Mouse (Mus musculus): ENCODE data around the gene Serpinb1a. TPM values are rescaled to one million over a fixed set of nuclear protein-coding genes. Genes with fewer than 3 reads are reported as not detected.

The Serpinb1a gene
- polyA plus RNA-seq, 1 experiment = 7.7 TPM

DNA sequence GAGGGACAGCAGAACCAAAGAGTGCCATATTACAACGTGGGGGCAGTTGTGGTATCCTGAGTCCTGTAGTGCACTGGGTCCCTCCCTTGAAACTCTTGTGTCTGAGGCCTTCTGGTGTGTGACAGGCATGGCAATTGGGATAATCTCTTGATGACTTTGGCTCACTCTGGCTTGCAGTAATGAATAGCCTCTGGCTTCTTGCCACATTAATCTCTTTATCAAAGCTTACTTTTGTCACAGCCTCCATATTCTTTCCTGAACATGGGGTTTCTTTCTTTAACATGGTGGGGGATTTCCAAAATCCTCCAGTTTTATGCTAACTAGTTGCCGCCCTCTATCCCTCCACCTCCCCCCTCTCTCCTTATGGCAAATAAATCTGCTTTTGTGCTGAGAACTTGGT is 2.1 kb upstream of the Serpinb1a start:
- no peak overlapping the region for H3K4me3 ChIP-seq (ENCODE audit: insufficient read depth, low read depth, low read length)
- H3K4me1 ChIP-seq (ENCODE audit: control insufficient read depth, insufficient read depth, low read length) = peaks cover 13% of the 10 kb centered on the region
- TF ChIP-seq CTCF (conservative IDR thresholded peaks at IDR 0.05; ENCODE audit: insufficient read depth, insufficient read length, low read depth, low read length) (no peak), POLR2A (IDR thresholded peaks at IDR 0.05; ENCODE audit: low read depth, low read length) (no peak)
- no peak for DNase-seq
- no peak overlapping the region for H3K27ac ChIP-seq (ENCODE audit: insufficient read depth, low read depth, low read length)
- H3K36me3 ChIP-seq (ENCODE audit: control insufficient read depth, insufficient read depth, low read length) = no peaks in the 10 kb centered on the region
- WGBS = 87% methylated on average over 2 of the region's 2 CpGs
- H3K27me3 ChIP-seq (replicated peaks; ENCODE audit: control insufficient read depth, insufficient read depth, low read length) = no peaks in the 10 kb centered on the region

DNA sequence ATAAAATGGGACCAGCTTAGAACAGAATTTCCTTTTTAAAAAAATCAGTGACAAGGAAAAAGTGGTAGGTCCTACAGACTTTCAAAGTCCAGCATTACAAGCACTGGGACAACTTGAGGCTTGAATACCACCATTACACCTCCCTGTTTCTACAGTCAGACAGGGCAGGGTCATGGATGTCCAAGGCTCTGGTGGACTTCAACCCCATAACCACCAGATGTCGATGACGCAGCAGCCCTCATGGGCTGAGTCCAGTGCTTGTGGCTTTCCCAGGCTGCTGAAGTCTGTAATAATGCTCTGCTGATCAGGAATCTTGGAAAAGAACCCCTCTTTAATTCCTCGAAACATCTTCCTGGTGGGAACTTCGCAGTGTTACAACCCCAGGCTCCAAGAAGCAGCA is 1.6 kb upstream of the Serpinb1a start:
- peak; percentile 41 for DNase-seq
- Histone ChIP-seq H3K27ac (ENCODE audit: insufficient read depth, low read depth, low read length) (no peak overlapping the region), H3K4me3 (ENCODE audit: insufficient read depth, low read depth, low read length) (no peak overlapping the region), H3K4me1 (ENCODE audit: control insufficient read depth, insufficient read depth, low read length) (peaks cover 13% of the 10 kb centered on the region), H3K36me3 (ENCODE audit: control insufficient read depth, insufficient read depth, low read length) (no peaks in the 10 kb centered on the region), H3K27me3 (replicated peaks; ENCODE audit: control insufficient read depth, insufficient read depth, low read length) (no peaks in the 10 kb centered on the region)
- TF ChIP-seq POLR2A (IDR thresholded peaks at IDR 0.05; ENCODE audit: low read depth, low read length) (no peak), CTCF (conservative IDR thresholded peaks at IDR 0.05; ENCODE audit: insufficient read depth, insufficient read length, low read depth, low read length) (no peak)
- WGBS = 82% methylated on average over 4 of the region's 4 CpGs

DNA sequence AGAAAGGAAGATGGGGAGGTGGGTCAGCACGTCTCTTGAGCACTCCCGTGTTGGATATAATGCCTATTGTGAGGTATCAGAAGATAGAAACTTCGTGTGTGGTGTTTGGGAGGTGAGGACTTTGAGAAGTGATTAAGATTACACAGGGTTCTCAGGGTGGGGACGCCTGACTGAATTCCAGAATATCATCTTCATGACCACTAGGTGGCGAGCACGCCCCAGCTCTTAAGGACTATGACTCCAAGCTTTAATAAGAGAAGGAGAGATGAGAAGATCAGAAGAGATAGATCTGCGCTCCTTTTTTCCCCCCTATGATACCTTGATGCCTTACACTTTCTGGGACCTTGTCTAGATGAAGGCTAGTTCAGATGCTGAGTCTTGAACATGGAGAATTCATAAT is 982 bp upstream of the Serpinb1a start:
- 8% methylated on average over 7 of the region's 7 CpGs for WGBS
- peaks cover 13% of the 10 kb centered on the region for H3K4me1 ChIP-seq (ENCODE audit: control insufficient read depth, insufficient read depth, low read length)
- H3K27me3 ChIP-seq (replicated peaks; ENCODE audit: control insufficient read depth, insufficient read depth, low read length) = no peaks in the 10 kb centered on the region
- no peak overlapping the region for H3K27ac ChIP-seq (ENCODE audit: insufficient read depth, low read depth, low read length)
- no peaks in the 10 kb centered on the region for H3K36me3 ChIP-seq (ENCODE audit: control insufficient read depth, insufficient read depth, low read length)
- peak; percentile 58 for DNase-seq
- peak; percentile 69 for TF ChIP-seq CTCF (conservative IDR thresholded peaks at IDR 0.05; ENCODE audit: insufficient read depth, insufficient read length, low read depth, low read length)
- TF ChIP-seq POLR2A (IDR thresholded peaks at IDR 0.05; ENCODE audit: low read depth, low read length) = no peak
- H3K4me3 ChIP-seq (ENCODE audit: insufficient read depth, low read depth, low read length) = no peak overlapping the region

DNA sequence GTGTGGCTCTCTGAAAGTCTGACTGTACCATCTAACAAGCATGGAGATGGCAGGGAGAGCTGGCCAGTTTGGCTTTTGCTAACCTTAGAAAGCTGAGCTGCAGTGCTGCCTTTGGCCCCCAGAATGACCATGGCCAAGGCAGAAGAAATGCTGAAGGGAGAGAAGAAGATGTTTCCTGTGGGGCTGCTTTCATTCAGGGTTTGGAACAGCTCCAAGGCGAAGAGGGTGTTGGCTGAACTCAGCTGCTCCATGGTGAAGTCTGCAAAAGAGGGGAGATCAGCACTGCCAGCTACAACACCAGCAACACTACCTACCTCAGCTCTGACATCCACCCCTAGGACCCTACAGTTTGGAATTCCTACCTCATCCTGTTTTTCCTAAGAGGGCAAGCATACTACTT is 829 bp downstream of the Serpinb1a start:
- Histone ChIP-seq H3K27ac (ENCODE audit: insufficient read depth, low read depth, low read length) (no peak overlapping the region; the same call in 1 of the 2 replicates), H3K4me3 (ENCODE audit: insufficient read depth, low read depth, low read length) (no peak overlapping the region)
- WGBS = 81% methylated on average over 1 of the region's 1 CpGs

DNA sequence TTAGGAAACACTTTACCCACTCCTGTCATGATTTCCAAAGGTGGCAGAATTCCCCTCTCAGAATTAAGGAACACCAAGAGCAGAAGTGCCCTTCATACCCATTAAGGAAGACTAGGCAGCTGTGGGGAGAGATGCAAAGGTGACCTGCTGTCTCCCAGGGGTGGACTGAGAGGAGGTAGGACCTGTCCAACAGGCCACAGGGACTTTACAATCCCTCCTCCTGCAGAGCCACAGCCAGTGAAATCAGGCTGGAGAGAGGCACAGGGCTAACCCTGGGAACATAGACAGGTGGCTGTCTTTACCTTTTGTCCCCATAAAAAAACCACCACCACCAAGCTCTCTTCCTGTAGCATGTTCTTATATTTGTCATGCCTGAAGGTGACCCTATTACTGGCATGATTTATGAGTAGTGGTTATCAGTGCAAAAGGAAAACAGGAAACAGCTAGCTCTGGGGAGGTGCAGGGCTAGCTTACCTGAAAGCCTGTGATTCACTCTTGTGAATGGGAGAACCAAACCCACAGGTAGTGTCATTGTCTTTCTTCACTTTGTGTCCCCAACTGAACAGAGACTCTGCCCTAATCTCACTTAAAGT is 1.4 kb downstream of the Serpinb1a start:
- Histone ChIP-seq H3K4me1 (ENCODE audit: control insufficient read depth, insufficient read depth, low read length) (peaks cover 13% of the 10 kb centered on the region), H3K36me3 (ENCODE audit: control insufficient read depth, insufficient read depth, low read length) (no peaks in the 10 kb centered on the region), H3K27me3 (replicated peaks; ENCODE audit: control insufficient read depth, insufficient read depth, low read length) (no peaks in the 10 kb centered on the region), H3K27ac (ENCODE audit: insufficient read depth, low read depth, low read length) (peak overlapping the region; percentile 66; the same call in 1 of the 2 replicates), H3K4me3 (ENCODE audit: insufficient read depth, low read depth, low read length) (no peak overlapping the region)
- DNase-seq = peak; percentile 1
- TF ChIP-seq POLR2A (IDR thresholded peaks at IDR 0.05; ENCODE audit: low read depth, low read length) = no peak
- no peak for TF ChIP-seq CTCF (conservative IDR thresholded peaks at IDR 0.05; ENCODE audit: insufficient read depth, insufficient read length, low read depth, low read length)

More for the DNA sequence above, 829 bp downstream of the Serpinb1a start:
- TF ChIP-seq POLR2A (IDR thresholded peaks at IDR 0.05; ENCODE audit: low read depth, low read length) = no peak
- Histone ChIP-seq H3K27me3 (replicated peaks; ENCODE audit: control insufficient read depth, insufficient read depth, low read length) (no peaks in the 10 kb centered on the region), H3K36me3 (ENCODE audit: control insufficient read depth, insufficient read depth, low read length) (no peaks in the 10 kb centered on the region), H3K4me1 (ENCODE audit: control insufficient read depth, insufficient read depth, low read length) (peaks cover 13% of the 10 kb centered on the region)
- DNase-seq = peak; percentile 4

DNA sequence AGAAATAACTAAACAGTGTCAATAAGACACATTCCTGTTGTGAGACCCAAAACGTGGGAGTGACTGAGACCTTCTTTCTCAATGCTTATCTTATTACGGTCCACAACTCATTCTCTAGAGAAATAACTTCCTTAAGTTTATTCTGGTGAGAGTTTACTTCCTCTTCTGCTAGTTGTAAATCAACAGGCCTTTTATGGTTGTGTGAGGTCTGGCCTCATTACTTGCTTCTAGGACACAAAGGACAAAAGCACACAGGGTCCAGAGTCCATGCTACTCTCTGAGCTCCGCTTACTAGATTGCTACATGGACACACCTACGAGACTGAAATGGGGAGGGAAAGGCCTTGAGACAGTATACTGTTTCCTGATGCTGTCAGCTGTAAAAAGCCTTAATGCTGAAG is 1.9 kb downstream of the Serpinb1a start:
- no peak for TF ChIP-seq POLR2A (IDR thresholded peaks at IDR 0.05; ENCODE audit: low read depth, low read length)
- TF ChIP-seq CTCF (conservative IDR thresholded peaks at IDR 0.05; ENCODE audit: insufficient read depth, insufficient read length, low read depth, low read length) = no peak
- 11% methylated on average over 4 of the region's 4 CpGs for WGBS
- DNase-seq = peak; percentile 83
- Histone ChIP-seq H3K36me3 (ENCODE audit: control insufficient read depth, insufficient read depth, low read length) (no peaks in the 10 kb centered on the region), H3K4me3 (ENCODE audit: insufficient read depth, low read depth, low read length) (no peak overlapping the region), H3K27ac (ENCODE audit: insufficient read depth, low read depth, low read length) (peak overlapping the region; percentile 66; the same call in 1 of the 2 replicates), H3K4me1 (ENCODE audit: control insufficient read depth, insufficient read depth, low read length) (peaks cover 13% of the 10 kb centered on the region), H3K27me3 (replicated peaks; ENCODE audit: control insufficient read depth, insufficient read depth, low read length) (no peaks in the 10 kb centered on the region)

DNA sequence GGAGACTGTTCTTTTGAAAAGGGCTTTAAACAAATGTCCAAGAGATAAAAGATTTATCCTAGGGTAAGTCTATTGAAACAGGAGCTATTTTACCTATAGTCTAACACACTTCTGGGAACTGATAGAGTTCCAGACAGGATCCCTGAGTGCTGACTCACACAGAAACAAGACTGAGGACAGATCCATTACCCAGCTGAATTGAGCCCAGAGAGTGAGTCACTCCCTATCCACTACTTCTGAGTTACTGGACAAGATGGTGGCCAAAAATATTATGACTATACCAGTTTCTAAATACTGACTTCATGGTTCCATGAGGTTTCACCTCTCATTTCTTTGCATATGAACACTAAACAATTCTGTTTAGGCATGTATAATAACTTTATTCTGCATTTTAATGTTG is 4.8 kb downstream of the Serpinb1a start:
- H3K27me3 ChIP-seq (replicated peaks; ENCODE audit: control insufficient read depth, insufficient read depth, low read length) = no peaks in the 10 kb centered on the region
- H3K27ac ChIP-seq (ENCODE audit: insufficient read depth, low read depth, low read length) = no peak overlapping the region
- no peak overlapping the region for H3K4me3 ChIP-seq (ENCODE audit: insufficient read depth, low read depth, low read length)
- TF ChIP-seq POLR2A (IDR thresholded peaks at IDR 0.05; ENCODE audit: low read depth, low read length) (no peak), CTCF (conservative IDR thresholded peaks at IDR 0.05; ENCODE audit: insufficient read depth, insufficient read length, low read depth, low read length) (no peak)
- H3K4me1 ChIP-seq (ENCODE audit: control insufficient read depth, insufficient read depth, low read length) = peaks cover 13% of the 10 kb centered on the region
- DNase-seq = no peak
- H3K36me3 ChIP-seq (ENCODE audit: control insufficient read depth, insufficient read depth, low read length) = no peaks in the 10 kb centered on the region
